Mouse (Mus musculus) hindlimb bud, embryonic 11.5 days (tissue): ENCODE results near the gene Cacng3.

ENCODE experiments used
- DNase-seq: peaks from one replicate; pipeline ENCODE4 v3.0.0-alpha.2; 2012; ENCODE audit warnings: low read depth, low spot score; ENCODE audit errors: extremely low spot score

Gene Cacng3

DNA sequence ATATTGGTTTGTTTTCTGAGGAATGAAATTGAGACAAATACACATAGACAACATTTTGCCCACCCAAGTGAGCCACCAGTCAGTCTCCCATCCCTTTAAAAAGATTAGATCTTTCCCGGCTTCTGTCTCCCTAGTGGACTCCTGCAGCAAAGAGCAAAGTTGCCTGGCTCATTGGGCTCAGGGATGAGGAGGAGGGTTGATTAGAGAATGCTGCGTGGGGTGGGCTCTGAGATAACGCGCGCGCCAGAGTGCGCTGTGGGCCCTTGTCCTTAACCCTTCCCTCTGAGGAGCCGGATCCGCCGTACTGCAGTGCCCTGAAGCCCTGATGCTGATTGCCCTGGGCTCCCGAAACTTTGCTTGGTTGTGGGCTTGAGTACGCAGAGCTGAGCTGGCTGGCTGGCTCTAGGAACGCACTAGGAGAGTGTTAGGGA, at the start of gene Cacng3:
Cacng3 (plus strand) TSS at position 51 of the 431 bp plus-strand sequence.
- DNase-seq, result no peak

DNA sequence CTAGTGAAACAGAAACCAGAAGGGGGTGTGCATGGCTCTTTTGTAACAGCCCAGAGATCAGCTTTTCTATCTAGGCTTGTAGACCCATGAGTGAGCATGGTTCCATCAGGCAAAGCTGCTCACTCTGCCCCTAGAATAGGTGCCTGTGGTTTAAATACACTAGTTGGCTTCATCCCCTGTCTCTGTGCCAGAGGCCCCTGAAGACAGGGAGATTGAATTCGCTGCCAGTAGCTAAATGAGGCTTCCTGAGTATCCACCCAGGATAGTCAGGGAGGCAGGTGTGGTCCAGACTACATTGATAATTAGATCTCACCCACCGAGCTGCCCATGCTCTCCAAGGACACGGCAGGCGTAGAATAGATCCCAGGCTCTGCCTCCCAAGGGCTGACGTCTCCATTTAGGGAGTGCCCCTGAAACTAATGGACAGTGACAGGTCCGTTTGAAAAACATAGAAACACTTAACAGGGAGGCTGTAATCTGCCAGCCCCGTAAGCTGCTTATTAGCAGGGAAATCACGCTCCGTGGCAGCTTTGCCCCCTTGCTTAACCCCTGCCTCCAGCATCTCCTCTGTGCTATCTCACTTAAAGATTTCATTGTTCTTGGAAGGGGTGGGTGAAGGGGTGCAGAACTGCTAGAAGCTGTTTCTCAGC, 48.0 kb upstream of the Cacng3 start:
- DNase-seq, result no peak

DNA sequence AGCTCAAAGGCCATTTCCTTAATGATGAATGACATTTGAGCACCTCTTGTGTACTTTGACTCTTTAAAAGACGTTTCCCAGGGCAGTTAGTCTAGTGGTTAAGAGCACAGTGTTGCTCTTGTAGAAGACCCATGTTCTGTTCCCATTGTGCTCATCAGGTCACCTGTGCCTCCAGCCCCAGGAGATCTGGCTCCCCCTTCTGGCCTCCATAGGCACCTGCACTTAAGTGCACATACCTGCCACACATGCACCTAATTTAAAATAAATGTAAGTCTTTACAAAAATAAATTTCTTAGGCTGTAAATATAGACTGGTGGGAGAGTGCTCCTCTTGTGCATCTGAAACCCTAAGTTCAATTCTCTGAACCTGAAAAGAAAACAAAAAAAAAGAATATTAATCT, 46.5 kb upstream of the Cacng3 start:
- DNase-seq, result no peak

DNA sequence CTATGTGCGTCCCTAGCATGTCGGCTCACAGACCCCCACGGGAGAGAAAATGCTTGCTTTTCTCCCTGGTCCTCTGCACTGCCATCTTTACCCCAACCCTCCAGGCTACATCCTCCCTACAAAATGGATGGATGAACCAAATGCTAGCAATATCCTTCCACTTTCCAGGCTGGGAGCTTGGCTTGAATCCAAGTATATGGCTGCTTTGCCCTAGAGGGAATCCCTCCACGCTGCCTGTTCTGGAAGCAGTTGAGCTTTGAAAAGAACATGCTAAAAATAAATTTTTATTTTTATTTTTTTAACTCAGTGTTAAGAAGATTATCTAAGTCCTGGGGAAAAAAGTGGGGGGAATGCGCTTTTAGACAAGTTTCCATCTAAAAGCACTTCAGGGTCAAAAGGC, 42.2 kb upstream of the Cacng3 start:
- DNase-seq, result no peak

DNA sequence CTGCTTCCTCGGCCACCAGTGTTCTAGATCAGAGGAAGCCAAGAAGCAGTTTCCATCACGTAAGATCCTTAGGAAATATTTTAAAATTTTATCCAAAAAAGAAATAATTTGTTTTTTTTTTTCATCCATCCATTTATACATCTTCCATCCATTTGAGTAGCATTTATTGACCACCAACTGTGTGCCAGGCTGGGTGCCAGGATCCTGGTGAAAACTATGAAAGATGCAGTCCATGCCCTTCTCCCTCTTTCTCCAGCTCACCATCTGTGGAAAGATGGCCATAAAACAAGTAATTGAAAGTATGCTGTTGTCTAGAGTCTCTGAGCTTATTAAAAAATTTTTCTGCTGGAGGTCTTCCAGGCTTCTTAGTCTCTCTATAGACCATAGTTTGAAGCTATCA, 39.9 kb upstream of the Cacng3 start:
- DNase-seq, result no peak

DNA sequence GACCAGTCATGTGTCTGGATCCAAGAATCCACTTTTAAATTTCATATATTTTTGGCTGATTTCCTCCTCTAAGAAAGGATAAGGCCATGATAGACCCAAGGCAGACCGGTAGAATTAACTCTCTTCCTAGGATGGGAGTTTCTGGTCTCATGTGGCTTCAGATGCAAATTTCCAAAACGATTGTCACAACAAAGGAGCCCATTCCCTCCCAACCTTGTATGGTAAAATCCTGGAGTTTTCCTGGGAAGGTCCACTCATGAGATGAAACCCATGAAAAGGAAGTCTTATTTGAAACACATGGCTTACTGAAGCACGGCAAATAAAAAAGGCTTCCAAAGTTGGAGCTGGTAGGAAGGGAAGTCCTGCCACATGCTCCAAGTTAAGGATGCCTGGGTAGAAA, 39.1 kb upstream of the Cacng3 start:
- DNase-seq, result no peak

DNA sequence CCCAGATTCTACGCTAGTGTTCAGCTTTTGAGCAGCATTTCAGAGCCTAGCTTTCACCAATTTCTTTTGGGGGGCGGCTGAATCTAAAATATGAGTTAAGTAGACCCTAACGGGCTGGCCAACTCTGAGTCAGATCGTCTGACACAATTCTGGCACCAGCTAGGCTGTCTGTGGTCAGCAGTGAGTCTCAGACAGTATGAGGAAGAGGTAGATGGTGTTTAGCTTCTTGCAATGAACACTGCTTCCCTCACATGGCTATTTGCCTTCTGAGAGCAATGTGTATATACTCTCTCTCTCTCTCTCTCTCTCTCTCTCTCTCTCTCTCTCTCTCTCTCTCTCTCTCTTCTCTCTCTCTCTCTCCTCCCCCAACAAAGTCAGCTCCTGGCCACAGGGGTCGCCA, 37.3 kb upstream of the Cacng3 start:
- no peak for DNase-seq

DNA sequence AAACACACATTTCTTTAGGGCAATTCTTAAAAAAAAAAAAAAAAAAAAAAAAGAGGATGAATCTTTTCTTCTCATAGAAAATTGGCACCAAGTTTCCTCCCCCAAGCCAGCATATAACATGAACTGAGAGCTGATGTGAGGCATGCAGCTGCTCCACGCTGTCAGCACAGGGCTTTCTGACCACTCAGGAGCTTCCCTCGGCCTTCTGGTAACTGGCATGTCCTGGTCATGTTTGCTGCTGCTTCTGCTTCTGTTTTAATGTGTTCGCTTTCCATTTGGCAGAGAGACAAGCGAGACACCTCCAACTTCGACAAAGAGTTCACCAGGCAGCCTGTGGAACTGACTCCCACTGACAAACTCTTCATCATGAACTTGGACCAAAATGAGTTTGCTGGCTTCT, 36.8 kb upstream of the Cacng3 start:
- no peak for DNase-seq

DNA sequence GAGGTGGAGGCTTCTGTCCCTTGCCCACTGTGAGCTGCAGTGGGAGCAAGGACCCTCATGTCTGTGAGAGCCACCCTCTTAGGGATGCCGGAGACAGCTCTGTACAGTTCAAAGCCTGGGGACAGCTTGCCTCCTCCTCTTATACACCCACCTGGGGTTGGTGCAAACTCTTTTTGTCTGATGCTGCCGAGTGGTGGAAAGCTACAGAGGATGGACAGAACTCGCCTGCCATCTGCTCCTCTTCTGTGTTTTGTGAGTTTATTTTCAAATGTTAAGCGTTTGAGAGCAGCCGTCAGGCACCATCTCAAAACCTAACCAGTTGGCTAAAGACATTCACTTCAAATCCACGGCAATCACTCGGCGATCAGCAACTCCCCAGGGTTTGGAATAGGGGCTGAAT, 26.6 kb upstream of the Cacng3 start:
- DNase-seq, result no peak

DNA sequence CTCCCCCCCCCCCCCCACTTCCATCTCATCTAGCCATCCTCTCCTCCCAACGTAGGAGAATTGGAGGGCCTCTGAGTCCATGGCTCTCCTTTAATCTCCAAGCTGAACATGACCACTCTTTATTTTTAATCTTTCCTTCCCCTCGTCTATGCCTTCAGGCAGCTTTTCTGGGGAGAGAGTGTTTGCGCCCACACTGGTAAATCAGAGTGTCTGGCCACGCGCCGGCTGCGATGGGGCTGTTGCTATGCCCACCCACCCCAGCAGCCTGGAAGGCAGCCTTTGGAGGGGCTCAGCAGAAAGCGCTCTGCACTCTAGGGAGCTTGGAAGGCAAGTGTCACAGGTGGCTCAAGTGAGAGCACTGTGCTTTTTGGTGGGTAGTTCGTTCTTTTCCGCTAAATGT, 21.0 kb upstream of the Cacng3 start:
- no peak for DNase-seq

DNA sequence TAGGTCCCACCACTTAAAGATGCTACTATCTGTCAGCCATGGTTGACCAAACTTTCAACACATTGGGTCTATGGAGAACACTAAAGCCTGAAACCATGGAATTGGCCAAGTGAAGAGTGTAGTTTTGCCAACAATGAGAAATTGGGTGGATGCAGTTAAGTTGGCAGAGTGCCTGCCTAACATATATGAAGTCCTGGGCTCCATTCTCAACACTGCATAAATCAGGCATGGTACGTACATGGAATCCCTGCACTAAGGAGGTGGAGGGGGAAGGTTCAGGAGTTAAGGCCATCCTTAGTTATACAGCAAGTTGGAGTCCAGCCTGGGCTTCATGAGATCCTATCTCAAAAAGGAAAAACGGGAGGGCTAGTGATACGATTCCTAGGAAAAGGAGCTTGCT, 17.8 kb upstream of the Cacng3 start:
- DNase-seq, result no peak

DNA sequence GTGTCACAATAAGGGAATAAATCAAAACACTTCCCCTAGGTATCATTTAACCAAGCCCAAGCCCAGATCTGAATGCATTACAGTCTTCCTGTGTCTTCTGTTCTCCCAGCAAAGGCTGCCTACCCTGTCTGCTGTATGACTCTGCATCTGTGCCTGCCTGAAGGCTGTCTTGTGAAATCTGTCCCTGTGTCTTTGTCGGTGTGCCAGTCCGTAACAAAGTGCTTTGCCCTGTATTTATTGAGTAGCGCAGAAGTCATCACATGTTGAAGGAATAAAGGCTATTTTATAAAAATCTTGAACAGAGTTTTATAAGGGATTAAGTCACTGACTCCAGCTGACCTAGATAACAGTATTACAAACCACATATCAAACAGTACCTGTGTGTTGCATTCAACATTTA, 13.6 kb upstream of the Cacng3 start:
- no peak for DNase-seq

DNA sequence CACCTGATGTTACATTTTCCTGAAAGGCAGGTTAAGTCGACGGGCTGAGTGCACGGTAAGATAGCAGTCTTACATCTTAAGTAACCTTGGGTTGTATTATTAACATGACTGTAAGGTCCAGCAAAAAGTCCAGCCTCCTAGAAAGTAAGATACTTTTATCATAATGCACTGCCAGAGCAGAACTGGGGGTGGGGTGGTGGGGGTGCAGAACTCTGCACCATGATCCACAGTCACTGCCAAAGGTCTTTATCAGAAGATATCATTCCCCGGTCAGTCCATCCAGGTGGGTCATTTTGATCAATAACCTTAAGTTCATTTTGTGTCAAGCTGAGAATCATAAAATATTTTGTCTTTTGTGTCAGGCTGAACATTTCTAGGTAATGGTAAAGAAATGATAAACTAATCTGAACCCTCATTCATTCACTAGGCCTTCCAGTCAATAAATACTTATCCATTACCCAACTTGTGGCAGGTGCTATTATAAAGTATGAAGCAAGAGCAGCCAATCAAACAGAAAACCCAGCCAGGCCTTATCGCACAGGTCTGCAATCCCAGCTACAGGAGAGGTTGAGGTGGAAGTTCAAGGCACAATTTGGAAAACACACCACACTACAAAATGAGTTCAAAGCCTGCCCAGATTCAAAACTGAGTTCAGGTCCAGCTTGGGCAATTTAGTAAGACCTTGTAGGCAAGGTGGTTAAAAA, 12.7 kb upstream of the Cacng3 start:
- no peak for DNase-seq

DNA sequence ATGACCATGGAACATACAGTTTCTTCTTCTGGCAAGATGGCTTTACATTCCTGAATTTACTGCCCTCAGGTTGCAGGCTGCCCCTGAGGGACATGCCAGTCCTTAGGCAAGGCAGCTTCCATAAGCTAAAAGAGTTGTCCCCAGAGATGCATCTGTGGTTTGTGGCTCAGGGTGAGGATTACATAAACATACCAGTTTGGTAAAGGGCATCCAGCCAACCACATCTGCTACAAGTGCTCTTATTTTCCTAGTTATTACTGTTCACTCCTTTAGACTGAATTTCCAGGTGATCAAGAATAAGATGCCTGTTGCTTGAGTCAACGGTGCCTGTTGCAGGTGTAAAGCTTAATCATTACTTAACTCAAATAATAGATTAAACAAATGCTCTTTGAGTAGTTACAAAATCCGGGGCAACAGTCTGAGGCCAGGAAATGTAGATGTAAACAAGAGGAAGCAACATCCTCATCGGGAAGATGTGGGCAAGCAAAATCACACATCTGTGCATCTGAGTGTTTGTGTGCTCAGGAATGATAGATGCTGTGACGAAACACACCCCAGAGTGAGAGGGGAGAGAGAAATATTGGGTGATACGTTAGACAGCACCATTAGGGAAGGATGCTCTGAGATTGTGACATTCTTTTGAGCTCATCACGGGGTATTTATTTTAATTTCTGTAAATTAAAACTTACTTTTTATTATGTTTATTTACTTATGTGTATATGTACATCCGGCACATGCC, 4.8 kb upstream of the Cacng3 start:
- no peak for DNase-seq

DNA sequence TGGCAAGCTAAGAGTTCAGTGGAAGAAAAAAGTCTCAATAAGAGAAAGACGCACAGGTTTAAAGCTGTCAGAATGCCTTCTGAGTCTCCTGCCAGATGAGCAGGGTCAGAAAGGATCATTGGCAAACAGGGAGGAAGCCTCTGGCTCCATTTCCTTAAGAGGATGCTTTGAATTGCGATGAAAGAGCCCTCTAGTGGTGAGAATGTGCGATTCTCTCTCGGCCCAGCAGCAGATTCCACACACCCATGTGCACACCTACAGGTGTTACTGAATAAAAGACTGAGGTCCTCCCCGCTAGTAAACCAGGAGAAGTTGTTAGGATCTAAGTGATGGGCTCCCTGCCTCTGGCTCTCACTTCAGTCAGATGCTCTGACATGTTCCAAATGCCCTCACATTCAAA, 2.4 kb upstream of the Cacng3 start:
- DNase-seq, result peak; percentile 5

DNA sequence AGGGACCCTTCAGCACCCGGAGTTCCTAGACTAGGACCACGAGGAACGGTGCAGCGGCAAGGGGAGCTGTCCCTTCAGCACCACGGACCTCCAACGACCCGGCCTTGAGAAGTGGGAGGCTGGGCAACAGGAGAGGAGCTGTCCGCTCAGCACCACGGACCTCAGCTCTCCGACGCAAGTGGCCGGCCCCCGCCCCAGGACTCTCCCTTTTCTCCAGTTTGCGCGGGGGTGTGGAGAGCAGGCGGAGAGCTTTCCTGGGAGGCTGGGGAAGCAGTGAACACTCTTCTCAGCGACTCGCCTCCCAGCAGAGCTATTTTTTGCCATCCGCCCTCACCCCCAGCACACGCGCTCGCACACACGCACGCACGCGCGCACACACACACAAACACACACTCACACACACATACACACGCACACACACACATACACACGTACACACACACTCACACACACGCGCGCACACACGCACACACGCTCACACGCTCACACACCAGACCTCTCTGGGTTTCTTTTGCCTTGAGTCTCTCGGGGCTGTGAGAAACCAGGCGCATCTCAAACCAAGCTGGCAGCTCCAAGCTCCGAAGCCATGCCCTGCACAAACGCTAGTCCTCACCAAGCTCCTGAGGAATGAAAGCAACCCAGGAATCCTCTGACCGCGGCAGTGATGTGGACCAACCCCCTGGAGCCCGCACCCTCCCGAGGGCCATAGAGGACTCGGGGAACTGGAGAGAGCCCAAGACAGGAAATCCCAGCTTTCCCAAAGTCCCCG, 765 bp downstream of the Cacng3 start:
- peak; percentile 93 for DNase-seq

DNA sequence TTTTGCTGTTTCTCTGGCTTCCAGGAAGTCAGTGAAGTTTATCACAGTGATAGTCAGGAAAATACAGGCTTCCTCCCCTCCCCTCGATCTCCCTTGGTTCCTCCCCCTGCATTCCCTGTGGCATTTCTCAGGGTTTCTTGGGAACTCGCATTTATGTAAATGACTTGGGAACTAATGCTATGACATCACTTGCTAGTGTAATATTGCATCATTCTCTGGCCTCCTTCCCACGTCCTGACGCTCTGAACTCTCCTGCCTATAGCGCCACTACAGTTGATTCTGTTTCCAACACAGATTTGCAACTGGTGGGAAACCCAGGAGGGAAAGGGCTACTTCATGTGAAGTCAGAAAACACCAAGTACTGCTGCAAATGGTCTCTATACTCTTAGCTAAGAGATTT, 2.7 kb downstream of the Cacng3 start:
- no peak for DNase-seq

DNA sequence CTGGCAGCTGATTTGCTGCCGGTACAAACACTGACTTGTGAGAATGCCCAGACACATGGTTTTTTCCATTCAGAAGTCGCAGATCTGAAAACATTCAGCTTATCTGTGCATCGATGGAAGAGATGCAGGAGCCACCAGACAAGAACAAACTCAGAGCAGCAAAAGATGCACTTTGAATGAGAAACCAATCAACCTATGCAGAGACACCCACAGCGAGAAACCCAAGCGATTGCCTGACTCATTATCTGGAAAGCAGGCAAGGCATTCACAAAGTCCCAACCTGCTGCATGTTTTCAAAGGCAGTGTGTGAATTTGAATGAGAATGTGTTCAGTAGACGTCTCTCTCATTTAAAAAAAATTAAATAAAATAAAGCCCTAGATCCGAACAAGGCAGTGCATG, 4.9 kb downstream of the Cacng3 start:
- DNase-seq, result no peak

DNA sequence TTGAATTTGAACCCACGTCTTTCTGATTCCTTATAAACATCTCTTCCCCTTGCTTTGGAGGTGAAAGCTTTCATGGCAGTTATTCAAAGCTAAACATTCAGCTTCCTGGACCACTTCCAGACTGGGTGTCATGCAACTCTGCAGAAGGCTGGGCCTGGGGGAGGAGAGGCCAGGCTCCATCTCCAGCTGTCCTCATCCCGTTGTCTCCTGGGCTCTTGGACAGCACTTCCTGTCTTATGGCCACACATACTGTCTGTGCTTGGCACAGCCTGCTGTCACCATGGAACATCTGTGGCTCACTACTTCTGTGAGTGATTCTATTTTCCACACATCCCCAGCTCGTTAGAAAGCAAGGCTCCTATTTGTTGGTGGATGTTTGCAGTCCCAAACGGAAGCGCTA, 31.5 kb downstream of the Cacng3 start:
- DNase-seq, result no peak

DNA sequence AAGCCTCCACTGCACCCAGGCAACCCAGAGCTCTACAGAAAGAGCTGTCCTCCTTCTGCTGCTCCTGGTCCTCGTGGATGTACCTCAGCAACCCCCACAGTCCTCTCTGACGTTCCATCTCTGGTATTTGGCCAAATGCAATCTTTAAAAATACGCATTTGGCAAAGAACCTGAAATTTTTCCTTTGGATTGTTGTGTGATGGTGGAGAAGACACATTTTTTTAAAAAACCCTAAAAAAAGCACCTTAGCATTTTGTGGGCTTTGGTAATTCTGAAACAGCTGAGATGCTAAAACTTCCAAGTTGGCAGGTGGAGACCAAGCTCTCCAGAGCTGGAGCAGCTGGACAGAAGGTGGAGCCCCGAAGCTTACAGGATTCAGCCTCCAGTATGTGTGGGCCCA, 32.2 kb downstream of the Cacng3 start:
- no peak for DNase-seq

DNA sequence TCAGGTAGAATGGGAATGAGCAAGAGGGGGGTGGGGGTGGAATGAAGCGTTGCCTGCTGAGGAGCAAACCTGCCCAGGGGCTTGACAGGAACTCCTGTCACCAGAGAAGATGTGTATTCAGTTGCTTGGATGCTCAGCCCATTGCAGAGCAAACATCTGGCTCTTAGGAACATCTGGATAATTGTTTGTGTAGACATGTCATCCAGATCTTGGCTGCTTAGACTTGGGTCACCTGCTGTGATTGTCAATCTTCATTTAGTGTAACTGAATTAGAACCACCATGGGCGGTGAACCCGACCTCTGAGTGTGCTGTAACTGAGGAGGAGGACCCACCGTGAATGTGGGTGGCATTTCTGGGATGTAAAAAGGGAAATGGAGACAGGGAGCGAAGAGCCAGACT, 36.4 kb downstream of the Cacng3 start:
- no peak for DNase-seq

DNA sequence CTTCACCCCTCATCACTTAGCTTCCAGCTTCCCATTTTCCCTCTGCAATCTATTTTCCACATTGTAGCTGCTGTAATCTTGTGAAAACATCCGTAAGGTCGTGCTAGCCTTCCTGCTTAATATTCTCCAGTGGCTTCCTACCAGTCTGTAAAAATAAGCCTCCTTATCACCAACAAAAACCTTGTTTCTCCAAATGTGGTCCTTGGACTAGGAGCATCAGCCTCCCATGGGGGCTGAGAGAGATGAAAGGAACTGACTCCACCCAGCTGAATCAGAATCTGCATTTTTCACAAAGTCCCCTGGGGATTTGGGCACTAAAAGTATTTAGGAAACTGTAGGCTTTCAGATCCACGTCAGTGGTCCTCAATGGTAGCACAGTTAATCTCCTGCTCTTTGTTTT, 46.0 kb downstream of the Cacng3 start:
- DNase-seq, result no peak
